9 mouse cellular contexts compared by ENCODE assay signal in the genomic region with DNA sequence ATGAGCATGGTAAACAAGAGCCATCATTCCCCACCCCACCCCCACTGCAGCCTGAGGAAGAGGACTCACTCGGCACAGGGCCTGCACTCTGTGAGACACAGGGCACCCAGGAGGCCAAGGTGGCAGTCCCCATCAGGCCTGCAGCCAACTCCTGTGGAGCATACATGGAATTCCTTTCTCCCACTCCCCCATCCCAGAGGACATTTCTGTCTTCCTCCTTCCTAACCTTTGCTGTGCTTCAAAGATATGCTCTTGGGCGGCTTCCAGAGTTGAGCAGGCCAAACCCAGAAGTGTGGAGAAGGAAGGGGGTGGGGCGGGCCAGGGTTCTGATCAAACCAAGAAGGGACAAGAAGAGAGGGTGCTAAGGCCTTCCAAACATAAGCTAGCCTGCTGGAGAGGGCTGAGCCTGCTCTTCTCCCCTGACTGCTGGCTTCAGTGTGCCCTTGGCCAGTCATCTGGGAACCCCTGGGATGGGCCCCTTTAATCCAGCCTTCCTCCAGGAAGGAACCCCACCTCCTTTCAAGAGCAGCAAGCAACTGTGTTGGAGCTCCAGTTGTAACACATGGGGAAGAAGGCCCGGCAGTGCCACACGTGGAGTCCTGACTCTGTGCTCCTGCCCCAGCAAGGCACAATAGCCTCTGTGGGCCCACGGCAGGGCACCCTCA. TPM values are rescaled to one million over a fixed set of nuclear protein-coding genes. Genes with fewer than 3 reads are reported as not detected.
DNase-seq lines count a peak whose midpoint lies in the region; ATAC-seq and TF ChIP-seq lines count a peak whose summit lies in the region.
"Had no signal": no experiment of that assay in that cellular context is flagged by ENCODE, and none has a peak within 500 bp of the region (broad histone marks: within the 10 kb centered on the region; RNA-seq: fewer than 3 reads in every experiment).

No protein-coding gene starts in this region.

- H3K27ac ChIP-seq in MEL (ENCODE audit: control insufficient read depth, low read depth, low read length), result no peak overlapping the region
- H3K27ac ChIP-seq in heart, embryonic 16.5 days (ENCODE audit: low read length), result peak overlapping the region; percentile 94

- TF ChIP-seq CTCF in MEL (IDR thresholded peaks at IDR 0.05 in 2 of 3, conservative IDR thresholded peaks at IDR 0.05 in 1 of 3; ENCODE audit: control insufficient read depth in 1 of 3, insufficient read depth in 1 of 3, low read depth in 2 of 3, low read length in 3 of 3, poor library complexity in 1 of 3, severe bottlenecking in 1 of 3), result no peak

- peaks cover 0 to 10% of the 10 kb centered on the region in 2 experiments; a peak in 3 of 4 replicates for H3K36me3 ChIP-seq in MEL (ENCODE audit: control insufficient read depth in 1 of 2, insufficient read depth in 2 of 2, low read length in 2 of 2)
- H3K36me3 ChIP-seq in heart, embryonic 16.5 days (ENCODE audit: control insufficient read depth, insufficient read depth), result no peaks in the 10 kb centered on the region

- H3K79me2 ChIP-seq in MEL (ENCODE audit: control insufficient read depth, insufficient read depth, low read length, poor library complexity), result no peaks in the 10 kb centered on the region

- H3K9me3 ChIP-seq in MEL (replicated peaks; ENCODE audit: insufficient read depth, low read length), result no peaks in the 10 kb centered on the region
- H3K9me3 ChIP-seq in heart, embryonic 16.5 days (replicated peaks; ENCODE audit: control insufficient read depth, low read length), result no peaks in the 10 kb centered on the region

- TF ChIP-seq POLR2A in MEL (IDR thresholded peaks at IDR 0.05; ENCODE audit: control insufficient read depth in 1 of 2, insufficient read depth in 1 of 2, low read depth in 1 of 2, low read length in 2 of 2, poor library complexity in 1 of 2), result no peak

- peaks cover 0 to 14% of the 10 kb centered on the region in 2 experiments; a peak in 3 of 4 replicates for H3K4me1 ChIP-seq in MEL (ENCODE audit: control insufficient read depth in 1 of 2, insufficient read depth in 2 of 2, low read length in 2 of 2)
- peaks cover 87% of the 10 kb centered on the region for H3K4me1 ChIP-seq in heart, embryonic 16.5 days (ENCODE audit: control insufficient read depth, insufficient read depth, low read length)

- no peaks in the 10 kb centered on the region for H3K27me3 ChIP-seq in MEL (ENCODE audit: control insufficient read depth in 1 of 2, insufficient read depth in 2 of 2, low read length in 2 of 2)
- H3K27me3 ChIP-seq in heart, embryonic 16.5 days (ENCODE audit: control insufficient read depth, insufficient read depth, low read length), result no peaks in the 10 kb centered on the region

- TF ChIP-seq RAD21 in MEL (IDR thresholded peaks at IDR 0.05; ENCODE audit: low read depth, low read length), result no peak

- no peak for TF ChIP-seq EP300 in MEL (IDR thresholded peaks at IDR 0.05; ENCODE audit: low read depth in 1 of 2, low read length in 2 of 2)

- whole genome bisulfite sequencing in heart, embryonic 16.5 days, result 8% methylated on average over 6 of the region's 6 CpGs

- DNase-seq in MEL (ENCODE audit: low read depth, low spot score), result peak; percentile 50
- DNase-seq in adrenal gland, postnatal 14 days, result peak; percentile 83
- DNase-seq in kidney, postnatal 14 days, result peak; percentile 91
- DNase-seq in lung, postnatal 36 days, result peak; percentile 80
- DNase-seq in frontal cortex, postnatal 36 days (ENCODE audit: low spot score in 2 of 2), result no peak
- no peak for DNase-seq in spleen, postnatal 4 days (ENCODE audit: low spot score in 2 of 2)
- DNase-seq in retina, postnatal 1 day, result no peak

- no peak overlapping the region for H3K9ac ChIP-seq in MEL (ENCODE audit: control insufficient read depth, low read depth, low read length, poor library complexity, severe bottlenecking)
- peak overlapping the region; percentile 24 for H3K9ac ChIP-seq in heart, embryonic 16.5 days (ENCODE audit: low read length)

- ATAC-seq in heart, embryonic 16.5 days (replicated peaks; ENCODE audit: extremely low read depth, insufficient read depth, low FRiP score), result peak; percentile 76

- H3K4me2 ChIP-seq in heart, embryonic 16.5 days (ENCODE audit: low read depth, low read length), result peak overlapping the region; percentile 48

- no peak overlapping the region for H3K4me3 ChIP-seq in MEL (ENCODE audit: control insufficient read depth in 1 of 2, insufficient read depth in 1 of 2, low read depth in 2 of 2, low read length in 2 of 2)
- H3K4me3 ChIP-seq in heart, embryonic 16.5 days (ENCODE audit: low read length), result no peak overlapping the region

TF ChIP-seq in MEL, 35 proteins besides CTCF, POLR2A, EP300 and RAD21:
- TF ChIP-seq ZKSCAN1 (IDR thresholded peaks at IDR 0.05; ENCODE audit: low read depth, low read length) (no peak), ZNF384 (IDR thresholded peaks at IDR 0.05; ENCODE audit: low read depth, low read length) (no peak), SIN3A (IDR thresholded peaks at IDR 0.05; ENCODE audit: low read length) (no peak), USF2 (IDR thresholded peaks at IDR 0.05; ENCODE audit: borderline replicate concordance in 1 of 2, insufficient read depth in 1 of 2, low read depth in 1 of 2, low read length in 2 of 2) (no peak), MYC (IDR thresholded peaks at IDR 0.05; ENCODE audit: low read depth, low read length) (no peak), CHD2 (IDR thresholded peaks at IDR 0.05; ENCODE audit: low read length) (no peak), UBTF (IDR thresholded peaks at IDR 0.05; ENCODE audit: borderline replicate concordance, insufficient read depth, low read depth, low read length) (no peak), GATA1 (IDR thresholded peaks at IDR 0.05; ENCODE audit: low read depth, low read length) (no peak), TCF12 (IDR thresholded peaks at IDR 0.05; ENCODE audit: low read depth, low read length) (no peak), MAZ (IDR thresholded peaks at IDR 0.05; ENCODE audit: low read depth, low read length) (no peak), SMC3 (IDR thresholded peaks at IDR 0.05; ENCODE audit: low read depth, low read length) (no peak), RCOR1 (IDR thresholded peaks at IDR 0.05; ENCODE audit: low read depth, low read length) (no peak), NELFE (IDR thresholded peaks at IDR 0.05; ENCODE audit: low read depth, low read length) (no peak), BHLHE40 (IDR thresholded peaks at IDR 0.05; ENCODE audit: borderline replicate concordance, low read depth, low read length) (no peak)

RNA-seq across cellular contexts. Expression of a gene that starts 55.8 kb away (rescaled TPM):
- total RNA-seq in MEL (2012; rRNA removed), result not detected in 2 replicates
- polyA plus RNA-seq in MEL (2012; ENCODE audit: insufficient read depth in 1 of 2, insufficient read length in 2 of 2, low read depth in 1 of 2, low replicate concordance in 2 of 2, missing spikeins in 1 of 2), result under 1 TPM in 1 of 2 experiments, not detected in 1; 0.24 TPM
- total RNA-seq in adrenal gland, postnatal 14 days (2021), result not detected in 2 replicates
- polyA plus RNA-seq in heart, embryonic 16.5 days (2015; fragmentation: Nextera tagmentation; extraction: Ambion mirVana), result not detected in 2 replicates
- total RNA-seq: common myeloid progenitor, adult 5-6 weeks had no signal

Comparison
In these comparisons a context has a peak if more than half of its experiments do, and no peak if none do; other contexts are left out.
1. DNase-seq: peak in MEL (single experiment), adrenal gland, postnatal 14 days (single experiment), kidney, postnatal 14 days (single experiment) and lung, postnatal 36 days (single experiment); none in frontal cortex, postnatal 36 days (0 of 2), spleen, postnatal 4 days (0 of 2) and retina, postnatal 1 day (single experiment).